Mouse (Mus musculus) ovary, adult 18-20 months (tissue): ENCODE measurements at regions not wholly inside any gene's neighbourhood (a gene's known extent, or its start where the extent isn't known, plus 50 kb on each side); places are given as distances from the start of the nearest gene placed in this dataset.
"Not testable (repeated sequence)": the region's sequence is repeated elsewhere in the genome, so short reads cannot be mapped to it uniquely, and the experiment has no call there.

Experiments
- DNase-seq: peaks from one replicate; pipeline ENCODE4 v3.0.0; 2022; ENCODE audit warnings: low spot score, mixed read lengths

GRCm38 (mm10) chr12:10445738-10446137 lies 55.2 kb downstream of the Rdh14 start:
- no peak for DNase-seq

DNA sequence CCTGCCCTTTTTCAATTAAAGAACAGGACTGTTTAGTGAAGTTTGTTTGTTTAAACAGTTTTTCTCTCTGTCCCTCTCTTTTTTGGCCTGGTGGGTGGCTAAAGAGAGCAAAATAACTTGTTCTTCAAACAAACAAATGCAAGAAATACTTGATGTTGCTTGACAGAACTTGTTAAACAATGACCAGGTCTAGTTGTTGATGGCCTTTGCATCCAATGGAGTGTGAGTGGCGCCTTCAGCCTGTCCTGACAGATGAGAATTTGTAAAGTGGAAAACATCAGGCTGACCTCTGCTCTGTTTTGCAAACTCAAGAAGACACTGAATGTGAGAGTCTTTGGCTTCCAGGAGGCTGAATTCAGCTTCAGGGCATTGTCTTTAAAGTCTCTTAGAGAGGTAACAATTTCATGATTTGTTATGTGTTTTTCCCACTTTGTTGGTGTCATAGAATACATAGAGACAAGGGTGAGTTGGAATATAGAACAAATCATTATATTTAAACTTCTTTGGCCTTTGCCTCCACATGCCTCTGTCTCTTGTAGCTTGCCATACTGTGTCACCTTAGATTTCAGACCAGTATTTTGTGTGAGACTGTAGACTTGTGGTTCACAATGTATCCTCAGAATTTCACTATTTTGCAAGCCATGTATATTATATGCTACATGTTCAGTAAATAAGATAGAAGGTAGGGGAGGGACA lies 67.5 kb downstream of the Rdh14 start:
- DNase-seq, result no peak

DNA sequence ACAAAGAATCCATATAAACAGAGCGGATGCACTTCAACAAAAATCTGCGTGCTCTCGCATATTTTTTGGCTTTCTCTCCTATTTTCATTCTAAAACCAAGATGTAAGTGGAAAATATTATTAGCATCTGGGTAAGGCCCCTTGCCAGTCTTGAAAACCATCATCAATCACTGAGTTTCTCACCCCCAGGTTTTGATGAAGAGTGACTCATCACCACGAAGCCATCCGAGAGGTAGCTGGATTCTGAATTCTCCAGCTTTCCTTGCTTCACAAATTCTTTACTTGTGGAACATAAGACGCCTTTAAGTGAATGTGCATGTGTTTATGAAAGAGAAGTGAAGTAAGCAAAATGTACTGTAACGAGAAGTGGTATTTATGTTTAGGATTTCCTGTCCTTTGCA lies 71.2 kb downstream of the Rdh14 start:
- no peak for DNase-seq

DNA sequence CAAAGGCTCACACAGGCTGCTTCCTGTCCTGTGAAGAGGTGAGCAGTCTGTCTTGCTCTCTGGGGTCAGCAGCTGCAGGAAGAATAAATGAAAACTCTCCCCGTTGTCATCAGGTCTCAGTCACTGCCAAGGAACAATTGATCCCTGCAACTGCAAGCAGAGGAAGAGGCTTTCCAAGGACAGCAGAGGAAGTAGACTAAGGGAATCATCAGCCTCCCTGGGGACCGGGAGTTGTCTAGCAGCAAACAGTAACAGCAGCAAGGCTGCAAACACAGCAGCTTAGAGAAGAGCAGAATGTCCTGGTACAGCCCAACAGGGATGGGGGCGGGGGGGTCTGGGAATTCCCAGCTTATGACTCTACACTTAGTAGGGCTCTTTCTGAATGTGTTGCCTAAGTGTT lies 72.4 kb downstream of the Rdh14 start:
- no peak for DNase-seq

- DNase-seq, result no peak
These were observed 83.4 kb downstream of the Rdh14 start for GRCm38 (mm10) chr12:10473986-10474385.

DNA sequence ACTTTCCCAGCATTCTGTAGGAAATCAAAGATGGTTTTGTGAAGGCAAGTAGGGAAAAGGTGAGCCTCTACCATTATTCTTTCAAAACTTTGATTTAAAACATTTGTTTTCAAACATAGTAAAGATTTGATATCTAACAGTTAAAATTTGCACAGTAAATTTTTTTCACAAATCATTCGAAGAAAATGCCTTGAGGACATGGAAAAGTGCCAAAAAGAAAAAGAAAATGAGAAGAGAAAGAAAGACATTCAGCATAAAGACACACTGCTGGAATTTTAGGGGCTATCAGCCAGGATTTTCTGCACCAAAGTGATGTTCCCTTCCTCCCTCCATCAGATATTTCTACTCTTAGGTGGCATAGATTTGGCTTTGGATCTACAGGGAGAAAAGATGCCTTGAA lies 90.2 kb downstream of the Rdh14 start:
- DNase-seq, result no peak

GRCm38 (mm10) chr12:10482294-10483010 lies 91.9 kb downstream of the Rdh14 start:
- no peak for DNase-seq

GRCm38 (mm10) chr12:10506721-10507120 lies 116.1 kb downstream of the Rdh14 start:
- no peak for DNase-seq

DNA sequence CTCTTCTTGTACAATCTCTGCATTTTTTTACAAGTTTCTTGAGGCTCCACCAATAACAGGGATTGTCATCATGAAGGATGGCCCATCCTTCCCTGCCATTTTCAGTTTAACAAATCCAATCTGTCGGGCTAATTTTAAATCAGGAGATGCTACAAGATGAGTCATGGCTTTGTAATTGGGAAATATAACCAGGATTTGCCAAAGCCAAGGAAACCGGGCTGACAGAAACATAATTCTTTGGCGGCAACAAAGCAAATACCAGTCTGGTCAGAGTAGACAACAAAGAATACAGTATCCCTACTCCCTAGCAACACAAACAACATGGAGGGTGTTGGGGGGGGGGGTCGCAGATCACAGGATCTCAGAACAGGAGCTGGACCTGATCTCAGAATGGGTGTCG lies 123.0 kb downstream of the Rdh14 start:
- no peak for DNase-seq

GRCm38 (mm10) chr12:10514278-10514677 lies 123.7 kb downstream of the Rdh14 start:
- peak; percentile 12 for DNase-seq

DNA sequence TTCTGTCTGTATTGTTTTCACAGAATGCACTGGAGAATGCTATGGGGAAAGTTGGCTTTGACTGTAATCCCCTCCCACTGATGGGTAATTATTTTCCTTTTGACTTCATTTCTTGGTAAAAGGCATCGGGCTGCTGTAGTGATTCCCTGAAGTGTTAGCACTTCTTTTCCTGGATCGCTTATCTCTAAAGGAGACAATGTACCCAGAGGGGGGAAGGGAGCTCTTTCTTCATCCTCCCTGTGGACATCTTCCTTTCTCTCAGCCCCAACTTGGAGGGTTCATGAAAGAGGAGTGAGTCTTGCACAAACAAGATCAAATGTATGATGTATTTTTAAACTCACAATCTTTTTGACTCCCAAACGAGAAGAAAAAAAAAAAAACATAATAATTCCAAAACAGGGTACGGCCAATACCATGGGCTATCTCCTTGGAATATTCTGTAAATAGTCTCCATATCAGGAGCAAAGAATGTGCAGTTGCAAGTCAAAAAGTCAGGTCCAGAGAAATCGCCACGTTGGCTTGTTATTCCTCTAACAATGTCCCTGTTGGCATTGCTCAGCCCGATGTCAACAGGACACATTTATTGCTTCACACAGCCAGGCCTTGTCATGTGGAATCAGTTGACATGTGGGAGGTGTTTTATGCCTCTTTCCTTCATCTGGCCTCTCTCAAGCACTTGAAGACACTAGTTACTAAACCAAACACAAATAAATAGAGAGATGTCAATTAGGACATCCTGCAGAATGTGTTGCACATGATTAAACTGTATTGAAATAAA lies 134.1 kb downstream of the Rdh14 start:
- no peak for DNase-seq

GRCm38 (mm10) chr12:10525934-10526333 lies 135.4 kb downstream of the Rdh14 start:
- DNase-seq, result no peak

GRCm38 (mm10) chr12:10529077-10529476 lies 138.5 kb downstream of the Rdh14 start:
- no peak for DNase-seq

DNA sequence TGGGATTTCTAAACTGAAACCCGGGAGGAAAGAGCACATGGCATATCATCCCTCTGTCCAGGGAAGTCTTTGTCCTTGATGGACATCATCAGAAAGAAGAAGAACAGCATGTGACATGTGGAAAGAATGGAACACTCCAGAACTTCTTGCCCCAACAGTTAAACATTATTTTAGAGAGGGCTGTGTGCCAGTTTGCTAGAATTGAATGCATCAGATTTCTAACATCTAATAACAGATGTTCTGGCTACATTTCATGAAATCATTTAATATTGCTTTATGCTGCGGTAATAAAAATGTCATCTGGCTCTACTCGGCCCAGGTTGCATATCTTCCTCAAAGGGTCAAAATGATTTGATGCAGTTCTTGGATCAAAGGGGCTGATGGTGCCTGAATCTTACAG lies 140.4 kb downstream of the Rdh14 start:
- DNase-seq, result no peak

DNA sequence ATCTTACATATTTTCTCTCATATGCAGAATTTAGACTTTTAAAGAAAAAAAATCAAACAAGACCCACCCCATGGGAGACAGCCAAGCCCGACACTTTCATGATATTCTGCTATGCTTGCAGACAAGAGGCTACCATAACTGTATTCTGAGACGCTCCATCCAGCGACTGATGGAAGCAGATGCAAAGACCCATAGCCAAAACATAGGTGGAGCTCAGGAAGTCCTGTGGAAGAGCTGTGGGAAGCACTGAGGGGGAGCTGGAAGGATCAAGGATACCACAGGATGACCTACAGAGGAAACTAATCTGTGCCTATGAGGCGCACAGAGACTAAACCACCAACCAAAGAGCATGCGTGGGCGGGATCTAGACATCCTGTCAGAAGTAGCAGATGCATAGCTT lies 143.4 kb downstream of the Rdh14 start:
- no peak for DNase-seq

DNA sequence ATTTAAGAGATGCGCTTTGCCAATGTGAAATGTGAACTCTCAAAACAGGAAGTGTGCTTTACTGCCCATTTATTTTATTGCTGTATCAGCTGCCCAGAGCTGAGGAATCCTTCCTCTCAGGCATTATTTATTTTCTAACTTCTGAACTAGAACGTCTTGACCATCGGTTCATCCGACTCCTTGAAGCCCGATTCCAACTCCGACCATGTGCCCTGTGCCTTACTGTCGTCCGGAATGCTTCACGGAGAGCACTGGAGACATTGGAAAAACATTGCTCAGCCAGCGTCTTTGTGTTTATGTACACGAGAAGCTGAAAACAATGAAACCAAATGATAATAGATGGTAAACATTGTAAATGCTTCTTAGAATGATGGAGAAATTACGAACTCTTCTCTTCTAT lies 145.7 kb downstream of the Rdh14 start:
- DNase-seq, result no peak

GRCm38 (mm10) chr12:10537069-10537468 lies 146.5 kb downstream of the Rdh14 start:
- no peak for DNase-seq

DNA sequence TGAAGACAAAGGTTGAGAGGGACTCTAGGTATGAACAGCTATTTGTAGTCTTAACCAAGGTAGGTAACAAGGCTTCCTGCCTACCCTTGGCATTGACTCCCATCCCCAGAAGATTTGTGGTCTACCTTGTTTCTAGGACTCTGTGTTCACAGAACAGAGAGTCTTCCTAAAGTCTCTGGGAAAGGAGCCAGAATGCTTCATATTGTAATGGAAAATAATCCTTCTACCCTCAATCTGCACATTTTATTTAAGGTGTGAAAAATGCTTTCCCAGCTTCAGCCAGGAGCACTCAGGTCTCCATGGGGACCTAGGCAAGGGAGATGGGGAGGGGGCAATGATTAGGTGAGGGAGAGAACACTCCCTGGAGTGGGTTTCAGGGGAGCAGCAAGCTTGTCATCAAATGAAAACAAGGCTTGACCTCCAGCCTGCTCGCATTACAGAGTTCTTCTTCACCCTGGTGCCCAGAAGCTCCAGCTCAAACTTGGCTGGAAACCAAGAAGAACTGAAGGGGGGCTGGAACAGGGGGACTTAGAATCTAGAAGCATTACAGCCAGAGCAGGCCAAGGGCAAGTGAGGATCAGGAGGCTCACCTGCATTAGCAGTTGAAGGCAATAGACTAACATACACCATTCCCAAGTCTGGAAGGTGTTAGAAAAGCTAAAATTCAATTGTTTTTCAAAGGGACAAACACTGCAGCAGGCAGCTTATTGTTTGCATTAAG lies 159.1 kb downstream of the Rdh14 start:
- DNase-seq, result no peak

DNA sequence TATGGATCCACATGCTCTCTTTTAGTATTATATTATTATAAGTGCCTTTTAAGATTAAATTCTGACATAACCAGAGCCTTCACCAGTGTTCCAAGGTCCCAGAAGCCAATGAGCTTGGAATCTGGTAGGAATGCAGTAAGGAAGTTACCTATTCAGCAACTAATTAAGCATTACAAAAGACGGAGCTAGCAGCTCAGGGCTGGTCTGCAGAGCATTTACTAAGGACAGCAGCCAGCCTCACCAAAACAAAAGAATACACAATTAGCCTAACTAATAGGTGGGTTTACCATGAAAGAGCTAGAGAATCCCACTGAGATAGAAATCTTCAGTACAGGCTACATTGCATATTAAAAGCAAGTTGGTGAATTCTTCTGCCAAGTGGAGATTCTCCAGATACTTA lies 164.1 kb downstream of the Rdh14 start:
- DNase-seq, result not testable (repeated sequence)

DNA sequence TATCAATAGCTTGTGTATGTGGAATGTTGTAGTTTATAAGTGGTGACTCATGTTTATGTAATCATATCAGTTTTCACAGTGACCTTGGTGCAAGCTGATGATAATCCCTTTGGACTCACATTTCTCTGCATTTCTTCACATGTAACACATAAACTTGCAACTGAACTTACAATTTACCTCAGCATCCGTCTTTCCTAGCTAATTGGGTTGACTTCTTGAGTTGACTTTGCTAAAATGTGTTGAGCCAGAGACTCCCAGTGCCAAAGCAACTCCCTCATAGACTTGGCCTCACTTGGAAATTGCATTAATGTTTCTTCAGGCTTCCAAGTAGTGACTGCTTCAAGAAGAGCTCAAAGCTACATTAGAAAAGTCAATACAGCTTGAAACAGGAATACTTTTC lies 172.4 kb downstream of the Rdh14 start:
- no peak for DNase-seq

- DNase-seq, result no peak
These were observed 177.3 kb downstream of the Rdh14 start for GRCm38 (mm10) chr12:10567881-10568280.

GRCm38 (mm10) chr12:10571643-10572377 lies 181.2 kb downstream of the Rdh14 start:
- no peak for DNase-seq
